Mouse (Mus musculus) MEL (cell line): ENCODE measurements around the gene Fmo4. TPM values are rescaled to one million over a fixed set of nuclear protein-coding genes. Genes with fewer than 3 reads are reported as not detected.

Experiments used
- DNase-seq: peaks from one replicate; pipeline ENCODE4 v3.0.0; 2011; ENCODE audit warnings: low read depth, low spot score
- H3K27ac ChIP-seq: 2 replicates; pipeline ENCODE4 v1.5.1; 2012; ENCODE audit warnings: low read depth, mild to moderate bottlenecking, control low read depth, low read length, moderate library complexity; ENCODE audit not compliant: control insufficient read depth
- H3K27me3 ChIP-seq, 2 experiments: fragments of 150-350 bp in 1 of 2; sonication (generic) in 1 of 2; 2 replicates each; pipeline ENCODE4 v1.6.1; 2012; ENCODE audit warnings: low read length in 2 of 2, mild to moderate bottlenecking in 2 of 2, improper control_type of control experiment in 1 of 2, moderate library complexity in 1 of 2; ENCODE audit not compliant: insufficient read depth in 2 of 2, control insufficient read depth in 1 of 2
- H3K36me3 ChIP-seq, 2 experiments: 2 replicates each; pipeline ENCODE4 v1.6.1; 2012 to 2014; ENCODE audit warnings: low read length in 2 of 2, improper control_type of control experiment in 1 of 2, inconsistent platforms in 1 of 2, mild to moderate bottlenecking in 1 of 2; ENCODE audit not compliant: insufficient read depth in 2 of 2, control insufficient read depth in 1 of 2
- H3K4me1 ChIP-seq, 2 experiments: fragments of 150-350 bp in 1 of 2; sonication (generic) in 1 of 2; 2 replicates each; pipeline ENCODE4 v1.6.1; 2012; ENCODE audit warnings: low read length in 2 of 2, improper control_type of control experiment in 1 of 2, mild to moderate bottlenecking in 1 of 2; ENCODE audit not compliant: insufficient read depth in 2 of 2, control insufficient read depth in 1 of 2
- H3K4me3 ChIP-seq, 2 experiments: fragments of 150-350 bp in 1 of 2; sonication (generic) in 1 of 2; 2 replicates each; pipeline ENCODE4 v1.5.1; 2012; ENCODE audit warnings: low read depth in 2 of 2, low read length in 2 of 2, mild to moderate bottlenecking in 2 of 2, moderate library complexity in 2 of 2, control low read depth in 1 of 2, improper control_type of control experiment in 1 of 2; ENCODE audit not compliant: control insufficient read depth in 1 of 2, insufficient read depth in 1 of 2
- H3K79me2 ChIP-seq: 2 replicates; pipeline ENCODE4 v1.6.1; 2012; ENCODE audit warnings: mild to moderate bottlenecking, low read length, moderate library complexity; ENCODE audit not compliant: control insufficient read depth, poor library complexity, insufficient read depth
- H3K9ac ChIP-seq: 2 replicates; pipeline ENCODE4 v1.6.1; 2012; ENCODE audit warnings: low read depth, mild to moderate bottlenecking, control low read depth, low read length, moderate library complexity; ENCODE audit not compliant: control insufficient read depth, poor library complexity, severe bottlenecking
- H3K9me3 ChIP-seq: fragments of 150-350 bp; sonication (generic); replicated peaks from 2 replicates; pipeline ENCODE4 v1.6.1; 2012; ENCODE audit warnings: mild to moderate bottlenecking, low read length, improper control_type of control experiment, moderate library complexity; ENCODE audit not compliant: insufficient read depth
- BHLHE40 ChIP-seq: IDR thresholded peaks from 2 replicates; pipeline ENCODE4 v1.6.1; 2012; ENCODE audit warnings: low read depth, mild to moderate bottlenecking, inconsistent platforms, low read length, improper control_type of control experiment, borderline replicate concordance
- CHD2 ChIP-seq: IDR thresholded peaks from 2 replicates; pipeline ENCODE4 v1.6.1; 2011; ENCODE audit warnings: low read length, improper control_type of control experiment
- ETS1 ChIP-seq: IDR thresholded peaks from 2 replicates; pipeline ENCODE4 v1.6.1; 2012; ENCODE audit warnings: low read depth, mild to moderate bottlenecking, inconsistent platforms, low read length, improper control_type of control experiment, moderate library complexity
- GABPA ChIP-seq: IDR thresholded peaks from 2 replicates; pipeline ENCODE4 v1.6.1; 2012; ENCODE audit warnings: low read depth, mild to moderate bottlenecking, inconsistent platforms, low read length, improper control_type of control experiment, moderate library complexity
- GATA1 ChIP-seq: IDR thresholded peaks from 2 replicates; pipeline ENCODE4 v1.6.1; 2011; ENCODE audit warnings: low read depth, low read length, improper control_type of control experiment
- HCFC1 ChIP-seq: IDR thresholded peaks from 2 replicates; pipeline ENCODE4 v1.6.1; 2012; ENCODE audit warnings: low read depth, mild to moderate bottlenecking, inconsistent platforms, low read length, improper control_type of control experiment, moderate library complexity
- JUND ChIP-seq: IDR thresholded peaks from 2 replicates; pipeline ENCODE4 v1.6.1; 2011; ENCODE audit warnings: low read depth, mild to moderate bottlenecking, improper control_type of control experiment, low read length
- MAFK ChIP-seq: IDR thresholded peaks from 2 replicates; pipeline ENCODE4 v1.6.1; 2011; ENCODE audit warnings: low read depth, mild to moderate bottlenecking, low read length, improper control_type of control experiment, borderline replicate concordance
- MAX ChIP-seq: IDR thresholded peaks from 2 replicates; pipeline ENCODE4 v1.6.1; 2011; ENCODE audit warnings: low read length, improper control_type of control experiment
- MAZ ChIP-seq: IDR thresholded peaks from 2 replicates; pipeline ENCODE4 v1.6.1; 2012; ENCODE audit warnings: low read depth, mild to moderate bottlenecking, inconsistent platforms, low read length, improper control_type of control experiment
- MXI1 ChIP-seq: IDR thresholded peaks from 2 replicates; pipeline ENCODE4 v1.6.1; 2011; ENCODE audit warnings: mild to moderate bottlenecking, low read depth, low read length, improper control_type of control experiment
- MYB ChIP-seq: IDR thresholded peaks from 2 replicates; pipeline ENCODE4 v1.6.1; 2011; ENCODE audit warnings: mild to moderate bottlenecking, low read depth, low read length, improper control_type of control experiment
- MYC ChIP-seq: IDR thresholded peaks from 2 replicates; pipeline ENCODE4 v1.6.1; 2011; ENCODE audit warnings: low read depth, mild to moderate bottlenecking, low read length, improper control_type of control experiment, moderate library complexity
- NRF1 ChIP-seq: IDR thresholded peaks from 2 replicates; pipeline ENCODE4 v1.6.1; 2014; ENCODE audit warnings: low read depth, mild to moderate bottlenecking, inconsistent platforms, low read length, improper control_type of control experiment, moderate library complexity; ENCODE audit not compliant: poor library complexity, insufficient read depth, severe bottlenecking
- POLR2AphosphoS5 ChIP-seq: IDR thresholded peaks from 2 replicates; pipeline ENCODE4 v1.6.1; 2012; ENCODE audit warnings: low read depth, borderline replicate concordance, mild to moderate bottlenecking, inconsistent platforms, low read length, moderate library complexity, mixed read lengths
- RCOR1 ChIP-seq: IDR thresholded peaks from 2 replicates; pipeline ENCODE4 v1.6.1; 2012; ENCODE audit warnings: low read depth, mild to moderate bottlenecking, inconsistent platforms, low read length, improper control_type of control experiment
- TCF12 ChIP-seq: IDR thresholded peaks from 2 replicates; pipeline ENCODE4 v1.6.1; 2014; ENCODE audit warnings: low read depth, mild to moderate bottlenecking, inconsistent platforms, low read length, improper control_type of control experiment, moderate library complexity
- UBTF ChIP-seq: IDR thresholded peaks from 2 replicates; pipeline ENCODE4 v1.6.1; 2012; ENCODE audit warnings: low read depth, mild to moderate bottlenecking, inconsistent platforms, low read length, improper control_type of control experiment, moderate library complexity, borderline replicate concordance; ENCODE audit not compliant: insufficient read depth
- USF2 ChIP-seq, 2 experiments: IDR thresholded peaks; 2 replicates each; pipeline ENCODE4 v1.6.1; 2011 to 2012; ENCODE audit warnings: improper control_type of control experiment in 2 of 2, low read length in 2 of 2, borderline replicate concordance in 1 of 2, inconsistent platforms in 1 of 2, low read depth in 1 of 2, mild to moderate bottlenecking in 1 of 2; ENCODE audit not compliant: insufficient read depth in 1 of 2
- ZC3H11A ChIP-seq: IDR thresholded peaks from 2 replicates; pipeline ENCODE4 v1.6.1; 2012; ENCODE audit warnings: low read depth, mild to moderate bottlenecking, inconsistent platforms, low read length, improper control_type of control experiment
- ZKSCAN1 ChIP-seq: IDR thresholded peaks from 2 replicates; pipeline ENCODE4 v1.6.1; 2012; ENCODE audit warnings: low read depth, mild to moderate bottlenecking, inconsistent platforms, low read length, improper control_type of control experiment, moderate library complexity
- ZMIZ1 ChIP-seq: IDR thresholded peaks from 2 replicates; pipeline ENCODE4 v1.6.1; 2012; ENCODE audit warnings: low read depth, mild to moderate bottlenecking, inconsistent platforms, low read length, improper control_type of control experiment, moderate library complexity
- polyA plus RNA-seq, 2 experiments: library from polyadenylated mRNA; stranded (reverse) in 1 of 2; unstranded in 1 of 2; fragments of >175 nt in 1 of 2; fragments of >200 nt in 1 of 2; gene quantifications; 2 replicates each; pipeline versions ENCODE4 v1.2.1 to v1.2.4; 2012; ENCODE audit warnings: low replicate concordance in 2 of 2, low read depth in 1 of 2; ENCODE audit not compliant: insufficient read length in 2 of 2, insufficient read depth in 1 of 2, missing spikeins in 1 of 2
- total RNA-seq: library from RNA; depleted of rRNA; stranded (reverse); fragments of 300-350 nt; gene quantifications from 2 replicates; pipeline ENCODE4 v1.2.3, GENCODE M21; 2012

The Fmo4 gene
- total and polyA plus RNA-seq, 3 experiments, result not detected

DNA sequence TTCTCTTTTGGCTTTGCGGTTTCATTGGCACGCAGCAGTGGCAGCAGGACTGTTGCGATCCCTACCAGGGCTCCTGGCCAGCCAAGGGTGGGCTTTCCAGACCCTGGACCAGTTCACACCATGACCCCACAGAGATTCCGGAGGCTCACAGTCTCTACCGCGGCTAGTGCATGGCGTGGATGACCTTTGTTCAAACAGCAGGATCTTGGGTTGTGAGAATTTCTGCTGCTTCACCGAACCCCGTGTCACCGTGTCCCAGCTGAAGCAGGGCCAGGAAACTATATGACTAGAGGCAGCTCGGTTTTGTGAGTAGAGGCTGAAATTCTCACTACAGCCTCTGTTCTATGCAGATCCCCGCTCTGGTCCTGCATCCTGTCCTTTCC is 45.0 kb upstream of the Fmo4 start:
- Histone ChIP-seq H3K27ac (no peak overlapping the region), H3K79me2 (no peaks in the 10 kb centered on the region), H3K36me3 (no peaks in the 10 kb centered on the region), H3K4me3 (no peak overlapping the region), H3K27me3 (no peaks in the 10 kb centered on the region; a peak in 1 of 4 replicates), H3K9ac (no peak overlapping the region), H3K4me1 (no peaks in the 10 kb centered on the region), H3K9me3 (no peaks in the 10 kb centered on the region)
- no peak for DNase-seq
- no peak for TF ChIP-seq ZC3H11A
- no peak for TF ChIP-seq MXI1
- TF ChIP-seq BHLHE40, result no peak
- TF ChIP-seq ZMIZ1, result no peak
- no peak for TF ChIP-seq MYC
- no peak for TF ChIP-seq MAFK
- no peak for TF ChIP-seq MYB
- no peak for TF ChIP-seq GATA1
- no peak for TF ChIP-seq CHD2

DNA sequence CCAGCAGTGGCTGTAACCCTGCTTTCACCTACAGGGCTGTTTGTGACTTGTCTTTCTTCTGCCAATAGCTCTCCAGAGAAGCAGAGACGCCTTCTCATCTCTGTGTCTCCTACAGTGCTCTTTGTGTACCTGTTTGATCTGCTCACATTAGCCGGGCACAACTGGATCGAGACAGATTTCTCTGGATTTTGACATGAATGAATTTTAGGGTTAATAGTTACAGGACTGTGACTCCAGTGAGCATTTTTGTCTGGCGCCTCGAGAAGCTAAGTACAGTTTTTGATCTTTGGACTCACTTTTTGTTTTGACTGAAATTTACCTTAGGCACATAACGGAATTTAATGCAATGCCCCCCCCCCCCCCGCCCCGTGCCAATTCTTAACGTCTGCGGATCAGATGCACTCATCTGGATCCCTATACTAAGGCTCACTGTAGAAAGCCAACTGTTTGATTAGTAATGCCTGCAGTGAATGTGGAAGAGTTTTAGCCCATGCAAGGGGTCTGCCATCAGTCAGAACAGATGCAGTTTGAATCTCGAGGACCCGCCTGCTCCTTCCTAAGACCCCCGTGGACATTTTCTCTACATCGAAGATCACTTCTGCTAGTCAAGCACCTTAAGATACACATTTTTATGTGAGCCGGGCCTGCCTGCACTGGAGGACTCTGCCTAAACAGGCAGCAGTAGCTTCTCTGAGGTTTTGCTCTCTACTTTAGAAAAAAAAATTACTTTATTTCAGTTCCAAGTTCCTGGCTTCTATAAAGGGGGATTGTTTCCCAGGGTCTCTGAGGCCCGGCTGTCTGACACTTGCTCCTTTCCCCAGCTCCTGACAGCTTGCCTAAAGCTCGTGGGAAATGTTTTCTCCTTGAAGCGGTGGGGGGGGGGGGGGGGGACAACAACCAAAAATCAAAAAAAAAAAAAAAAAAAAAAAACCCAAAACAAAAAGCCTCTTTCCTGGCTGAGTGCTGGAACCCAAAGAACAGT is 44.3 kb upstream of the Fmo4 start:
- Histone ChIP-seq H3K4me3 (no peak overlapping the region), H3K79me2 (no peaks in the 10 kb centered on the region), H3K9ac (no peak overlapping the region), H3K27me3 (no peaks in the 10 kb centered on the region; a peak in 1 of 4 replicates), H3K36me3 (no peaks in the 10 kb centered on the region), H3K27ac (no peak overlapping the region), H3K9me3 (no peaks in the 10 kb centered on the region), H3K4me1 (no peaks in the 10 kb centered on the region)
- TF ChIP-seq RCOR1 (no peak), USF2 (IDR thresholded peaks at IDR 0.05; ENCODE audit: borderline replicate concordance in 1 of 2, insufficient read depth in 1 of 2, low read depth in 1 of 2, low read length in 2 of 2) (no peak), GABPA (no peak), MYC (no peak), ZKSCAN1 (no peak), TCF12 (no peak), MXI1 (no peak), NRF1 (no peak), HCFC1 (no peak), MAFK (no peak), JUND (no peak), ZC3H11A (no peak), MAX (no peak), POLR2AphosphoS5 (no peak), UBTF (no peak), ETS1 (no peak), MAZ (no peak)
- no peak for DNase-seq
